In the genomic region with DNA sequence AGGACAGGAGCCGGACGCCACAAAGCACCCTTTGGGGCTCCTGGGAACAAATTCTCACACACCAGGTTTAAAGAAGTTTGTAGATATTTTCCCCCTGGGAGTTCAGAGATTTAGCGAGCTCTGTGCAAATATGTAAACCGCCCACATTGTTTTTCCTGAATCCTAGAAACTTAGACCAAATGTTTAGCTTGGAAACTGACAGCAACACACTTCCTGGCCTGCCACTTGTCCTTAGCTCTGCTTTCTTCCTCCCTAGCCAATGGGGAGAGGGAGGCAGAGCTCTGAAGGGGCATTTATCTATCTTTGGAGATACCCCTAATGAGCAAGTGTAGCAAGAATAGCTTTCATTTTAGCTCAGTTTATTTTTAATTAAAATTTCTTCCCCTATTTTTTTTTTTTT, we compare ENCODE assay signal across 1 mouse cellular context.
TF ChIP-seq lines count a peak whose summit lies in the region.

No protein-coding gene starts in this region.

TF ChIP-seq in myocyte, 11 proteins besides CTCF, POLR2A, EP300 and RAD21 (continued from another document):
- TF ChIP-seq POLR2AphosphoS2 (IDR thresholded peaks at IDR 0.05; ENCODE audit: insufficient read length, low read depth): no peak
- TF ChIP-seq MYOD1 (IDR thresholded peaks at IDR 0.05; ENCODE audit: control insufficient read depth in 1 of 3, insufficient read length in 2 of 3, low read depth in 2 of 3): no peak
- no peak for TF ChIP-seq MAX (IDR thresholded peaks at IDR 0.05; ENCODE audit: low read depth)
- no peak for TF ChIP-seq REST (IDR thresholded peaks at IDR 0.05; ENCODE audit: insufficient read depth, insufficient read length)
